Mouse (Mus musculus): ENCODE measurements around the gene Kank1.
A peak's percentile ranks its signal among the peaks of the same experiment; 100 is the strongest.

The Kank1 gene

GRCm38 (mm10) chr19:25407887-25408236 is 171.1 kb downstream of the Kank1 start:
- DNase-seq = no peak

GRCm38 (mm10) chr19:25409239-25409638 is 172.5 kb downstream of the Kank1 start:
- DNase-seq = no peak

GRCm38 (mm10) chr19:25411353-25411752 is 174.6 kb downstream of the Kank1 start:
- no peak for DNase-seq

- DNase-seq = no peak
Observed at GRCm38 (mm10) chr19:25415448-25415847, 178.7 kb downstream of the Kank1 start.

- DNase-seq = no peak
Observed at GRCm38 (mm10) chr19:25417671-25418070, 180.9 kb downstream of the Kank1 start.

GRCm38 (mm10) chr19:25419983-25420382 is 183.2 kb downstream of the Kank1 start:
- DNase-seq = no peak

- no peak for DNase-seq
Observed at GRCm38 (mm10) chr19:25422096-25422495, 185.3 kb downstream of the Kank1 start.

- DNase-seq = no peak
Observed at GRCm38 (mm10) chr19:25423371-25423770, 186.6 kb downstream of the Kank1 start.

GRCm38 (mm10) chr19:25426431-25426830 is 189.7 kb downstream of the Kank1 start:
- no peak for DNase-seq

- no peak for DNase-seq
Observed at GRCm38 (mm10) chr19:25427886-25428285, 191.1 kb downstream of the Kank1 start.

GRCm38 (mm10) chr19:25428338-25428962 is 191.7 kb downstream of the Kank1 start:
- no peak for DNase-seq

- no peak for DNase-seq
Observed at GRCm38 (mm10) chr19:25431431-25431830, 194.7 kb downstream of the Kank1 start.

GRCm38 (mm10) chr19:25431909-25432308 is 195.1 kb downstream of the Kank1 start:
- no peak for DNase-seq

- no peak for DNase-seq
Observed at GRCm38 (mm10) chr19:25433169-25433690, 196.5 kb downstream of the Kank1 start.

- no peak for DNase-seq
Observed at GRCm38 (mm10) chr19:25434345-25434744, 197.6 kb downstream of the Kank1 start.

- DNase-seq = no peak
Observed at GRCm38 (mm10) chr19:25434795-25435194, 198.0 kb downstream of the Kank1 start.

GRCm38 (mm10) chr19:25435412-25435811 is 198.6 kb downstream of the Kank1 start:
- no peak for DNase-seq

- DNase-seq = no peak
Observed at GRCm38 (mm10) chr19:25436175-25436574, 199.4 kb downstream of the Kank1 start.

- peak in 1 of 2 experiments; percentile 28 for DNase-seq
Observed at GRCm38 (mm10) chr19:25436789-25437650, 200.2 kb downstream of the Kank1 start.

GRCm38 (mm10) chr19:25438246-25438645 is 201.5 kb downstream of the Kank1 start:
- DNase-seq = no peak

GRCm38 (mm10) chr19:25439807-25440206 is 203.0 kb downstream of the Kank1 start:
- no peak for DNase-seq

GRCm38 (mm10) chr19:25440736-25441135 is 204.0 kb downstream of the Kank1 start:
- no peak for DNase-seq

GRCm38 (mm10) chr19:25445054-25445453 is 208.3 kb downstream of the Kank1 start:
- DNase-seq = peak; percentile 82 to 86

GRCm38 (mm10) chr19:25445842-25446241 is 209.1 kb downstream of the Kank1 start:
- no peak for DNase-seq
